Mouse (Mus musculus) erythroblast, embryonic 14.5 days (primary cell): ENCODE results near the gene Ica1. TPM values are rescaled to one million over a fixed set of nuclear protein-coding genes. Genes with fewer than 3 reads are reported as not detected.

Source experiments
- H3K27me3 ChIP-seq: 2 replicates; pipeline ENCODE4 v1.6.1; 2012; ENCODE audit warnings: inconsistent platforms; ENCODE audit not compliant: control insufficient read depth
- H3K36me3 ChIP-seq: 2 replicates; pipeline ENCODE4 v1.6.1; 2012; ENCODE audit warnings: mild to moderate bottlenecking, inconsistent platforms; ENCODE audit not compliant: control insufficient read depth
- H3K4me1 ChIP-seq: 2 replicates; pipeline ENCODE4 v1.6.1; 2012; ENCODE audit warnings: inconsistent platforms; ENCODE audit not compliant: control insufficient read depth
- H3K4me3 ChIP-seq: replicated peaks from 2 replicates; pipeline ENCODE3; 2012; ENCODE audit warnings: moderate library complexity, mild to moderate bottlenecking, inconsistent platforms
- H3K9me3 ChIP-seq: 2 replicates; pipeline ENCODE4 v1.6.1; 2012; ENCODE audit warnings: low read length, inconsistent platforms, mixed read lengths; ENCODE audit not compliant: control insufficient read depth
- GATA1 ChIP-seq: IDR thresholded peaks from 2 replicates; pipeline ENCODE4 v1.6.1; 2012; ENCODE audit warnings: low read length, inconsistent platforms, mixed read lengths
- TAL1 ChIP-seq: IDR thresholded peaks from 3 replicates; pipeline ENCODE4 v1.6.1; 2012; ENCODE audit warnings: low read length, inconsistent platforms, mixed read lengths
- polyA plus RNA-seq: library from polyadenylated mRNA; stranded (reverse); fragments of >175 nt; gene quantifications from 2 replicates; pipeline ENCODE4 v1.2.3, GENCODE M21; 2012

Gene Ica1
- polyA plus RNA-seq = 0.15 and 0.36 TPM in 2 replicates

DNA sequence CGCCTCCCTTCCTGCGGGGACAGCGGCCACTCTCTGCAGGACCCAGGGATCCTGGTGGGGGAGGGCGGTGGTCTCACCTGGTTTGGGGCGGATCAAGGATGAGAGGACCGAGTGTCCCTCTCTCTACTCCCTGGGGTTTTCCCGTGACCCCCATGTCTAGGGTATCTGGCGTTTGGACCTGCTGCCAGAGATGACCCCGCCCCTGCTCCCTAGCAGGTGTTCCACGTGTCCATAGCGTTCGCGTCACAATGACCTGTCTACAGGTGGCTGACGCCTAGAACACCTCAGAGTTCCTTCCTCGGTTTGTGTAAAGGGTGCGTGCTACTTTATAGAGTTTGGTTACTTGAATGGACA, at the start of gene Ica1:
Gene Ica1 (minus strand): TSS at position 193 of the 354 bp plus-strand sequence.
- H3K27me3 ChIP-seq = peaks cover 41% of the 10 kb centered on the region
- no peaks in the 10 kb centered on the region for H3K9me3 ChIP-seq
- H3K4me1 ChIP-seq = no peaks in the 10 kb centered on the region; the same call in 1 of the 2 replicates
- no peaks in the 10 kb centered on the region for H3K36me3 ChIP-seq
- TF ChIP-seq TAL1 (no peak), GATA1 (no peak)
- peak within 1 kb of the TSS; percentile 42 for H3K4me3 ChIP-seq

DNA sequence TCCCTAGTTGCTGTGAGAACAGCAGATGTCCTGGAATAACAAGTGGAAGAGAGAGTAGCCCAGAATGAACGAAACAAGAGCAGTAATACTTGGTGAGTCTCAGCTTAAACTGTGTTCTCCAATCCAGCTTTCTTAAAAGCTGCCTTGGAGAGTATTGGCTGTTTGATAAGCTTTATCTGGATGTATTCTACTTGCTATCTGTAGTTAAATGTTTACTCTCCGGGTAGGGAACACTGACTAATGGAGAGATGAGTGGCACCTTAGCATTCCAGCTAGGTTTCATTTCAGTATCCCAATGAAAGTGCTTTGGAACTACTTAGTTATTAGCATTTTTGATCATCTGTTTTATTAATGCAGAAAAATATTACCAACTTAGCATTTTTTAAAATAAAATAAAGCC, 41.6 kb upstream of the Ica1 start:
- H3K36me3 ChIP-seq = no peaks in the 10 kb centered on the region
- H3K4me1 ChIP-seq = no peaks in the 10 kb centered on the region
- H3K4me3 ChIP-seq = no peak overlapping the region
- no peaks in the 10 kb centered on the region for H3K27me3 ChIP-seq
- no peak for TF ChIP-seq GATA1
- no peak for TF ChIP-seq TAL1
- no peaks in the 10 kb centered on the region for H3K9me3 ChIP-seq

DNA sequence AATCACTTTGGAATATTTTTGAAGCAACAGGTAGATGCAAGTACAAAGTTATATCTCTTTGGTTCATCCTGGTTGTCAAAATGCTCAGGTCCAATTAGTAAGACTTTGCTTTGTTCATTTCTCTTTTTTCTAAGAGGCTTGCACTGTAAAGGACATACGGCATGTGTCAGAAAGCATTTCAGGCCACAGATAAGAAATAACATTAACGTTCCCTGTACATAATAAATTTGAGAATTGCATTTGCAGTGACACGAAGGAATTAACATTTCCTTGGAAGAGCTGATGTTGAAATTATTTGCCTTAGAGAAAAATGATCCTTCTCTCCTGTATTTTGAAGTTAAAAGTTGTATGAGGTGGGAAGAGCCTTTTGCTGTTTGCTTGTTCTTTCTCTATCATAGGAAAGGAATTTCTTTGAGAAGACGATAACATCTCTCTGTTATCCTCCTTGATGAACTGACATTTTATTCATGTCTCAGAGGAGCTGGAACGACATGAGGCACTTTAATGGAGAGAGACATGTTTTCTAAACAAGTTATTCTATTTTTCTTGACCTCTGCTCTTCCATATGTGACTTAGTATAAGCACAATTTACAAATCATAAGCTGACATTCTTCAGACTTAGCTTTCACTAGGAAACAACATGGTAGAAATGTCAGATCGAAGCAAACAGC, 36.2 kb upstream of the Ica1 start:
- no peaks in the 10 kb centered on the region for H3K36me3 ChIP-seq
- no peaks in the 10 kb centered on the region for H3K9me3 ChIP-seq
- H3K27me3 ChIP-seq = no peaks in the 10 kb centered on the region
- no peaks in the 10 kb centered on the region for H3K4me1 ChIP-seq
- TF ChIP-seq GATA1 (no peak), TAL1 (no peak)
- no peak overlapping the region for H3K4me3 ChIP-seq

DNA sequence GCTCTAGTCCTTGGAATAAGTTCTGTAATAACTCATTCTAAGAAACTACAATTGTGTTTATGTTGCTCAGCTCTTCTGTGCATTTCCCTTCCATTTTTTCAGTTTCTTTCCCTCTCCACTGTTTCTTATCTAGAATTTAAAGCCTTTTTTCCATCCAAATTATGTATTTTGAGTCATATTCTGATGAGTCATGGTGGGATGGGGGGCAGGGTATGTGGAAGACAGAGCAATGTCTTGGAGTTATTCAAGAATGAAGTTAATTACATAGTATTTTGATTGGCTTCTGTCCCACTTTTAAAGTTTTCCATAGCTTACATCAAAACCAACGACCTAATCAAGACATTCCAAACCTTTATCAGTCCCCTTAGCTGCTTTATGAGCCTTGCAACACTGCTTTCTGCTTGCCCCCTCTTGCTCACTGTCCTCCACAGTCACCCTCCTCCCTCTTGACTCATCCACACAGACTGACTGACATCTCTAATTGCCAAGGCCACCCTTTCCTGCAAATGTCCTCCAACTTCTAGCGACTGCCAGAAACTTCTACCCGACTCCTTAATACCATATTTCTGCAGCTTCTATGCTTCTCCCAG, 24.4 kb upstream of the Ica1 start:
- TF ChIP-seq TAL1 (no peak), GATA1 (no peak)
- no peaks in the 10 kb centered on the region for H3K36me3 ChIP-seq
- no peaks in the 10 kb centered on the region for H3K9me3 ChIP-seq
- no peaks in the 10 kb centered on the region for H3K4me1 ChIP-seq
- no peak overlapping the region for H3K4me3 ChIP-seq
- H3K27me3 ChIP-seq = no peaks in the 10 kb centered on the region

DNA sequence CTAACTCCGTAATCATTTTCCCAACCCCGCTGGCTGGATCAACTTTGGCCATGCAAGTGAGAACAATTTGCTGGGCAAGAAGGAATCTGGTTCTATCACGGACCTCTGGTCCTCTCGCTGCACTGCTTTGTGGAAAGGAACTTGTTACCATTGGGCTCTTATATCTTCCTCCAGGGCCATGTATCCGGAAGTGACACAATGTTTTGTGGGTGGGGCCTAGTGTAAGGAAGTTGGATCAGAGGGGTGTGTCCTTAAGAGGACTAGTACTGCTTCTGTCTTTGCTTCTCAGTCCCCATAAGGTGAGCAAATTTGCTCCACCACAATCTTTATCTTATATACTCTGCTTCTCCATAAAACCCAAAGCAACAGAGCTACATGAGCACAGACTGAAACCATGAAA, 14.1 kb upstream of the Ica1 start:
- H3K4me3 ChIP-seq = no peak overlapping the region

DNA sequence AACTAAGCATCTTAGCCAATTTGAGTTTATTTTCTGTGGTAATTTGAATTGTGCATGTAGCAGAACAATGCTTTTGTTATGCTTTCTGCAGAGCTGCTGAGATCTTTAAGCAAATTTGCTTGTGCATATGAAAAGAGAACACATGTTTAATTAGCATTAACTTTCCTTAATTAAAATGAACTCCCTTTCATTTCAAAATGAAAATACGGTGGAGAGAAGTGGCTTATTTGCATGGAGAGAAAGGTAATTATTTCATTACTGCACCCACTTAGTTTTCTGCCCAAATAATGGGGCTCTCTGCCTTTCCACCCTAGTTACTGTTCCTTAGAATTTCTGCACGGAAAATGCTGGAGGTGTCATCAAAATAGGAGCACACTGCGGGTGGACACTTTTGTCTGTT, 13.5 kb upstream of the Ica1 start:
- no peaks in the 10 kb centered on the region for H3K27me3 ChIP-seq
- no peaks in the 10 kb centered on the region for H3K4me1 ChIP-seq
- H3K36me3 ChIP-seq = no peaks in the 10 kb centered on the region
- no peaks in the 10 kb centered on the region for H3K9me3 ChIP-seq
- no peak overlapping the region for H3K4me3 ChIP-seq
- TF ChIP-seq TAL1 (no peak), GATA1 (no peak)

More for the DNA sequence above, 14.1 kb upstream of the Ica1 start:
- Histone ChIP-seq H3K4me1 (no peaks in the 10 kb centered on the region), H3K36me3 (no peaks in the 10 kb centered on the region), H3K27me3 (no peaks in the 10 kb centered on the region), H3K9me3 (no peaks in the 10 kb centered on the region)
- TF ChIP-seq GATA1 = no peak
- TF ChIP-seq TAL1 = no peak

DNA sequence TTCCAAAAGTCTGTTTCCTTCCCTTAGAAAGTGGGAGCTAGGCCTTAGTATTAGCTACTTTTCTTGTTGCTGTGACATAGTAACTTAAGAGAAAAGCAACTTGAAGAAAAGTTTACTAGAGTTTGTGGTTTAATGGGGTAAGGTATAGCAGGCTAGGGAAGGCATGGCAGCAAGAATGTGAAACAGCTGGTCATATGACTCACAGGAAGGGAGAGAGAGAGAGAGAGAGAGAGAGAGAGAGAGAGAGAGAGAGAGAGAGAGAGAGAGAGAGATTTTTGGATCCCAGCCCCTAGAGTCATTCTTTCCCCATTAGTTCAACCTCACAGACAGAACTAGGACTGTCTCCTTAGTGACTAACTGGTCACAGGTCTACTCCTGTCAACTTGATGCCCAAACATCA, 2.3 kb upstream of the Ica1 start:
- TF ChIP-seq TAL1 (no peak), GATA1 (no peak)
- no peak overlapping the region for H3K4me3 ChIP-seq
- no peaks in the 10 kb centered on the region for H3K36me3 ChIP-seq
- no peaks in the 10 kb centered on the region for H3K9me3 ChIP-seq
- no peaks in the 10 kb centered on the region; the same call in 1 of the 2 replicates for H3K4me1 ChIP-seq
- peaks cover 39% of the 10 kb centered on the region for H3K27me3 ChIP-seq

DNA sequence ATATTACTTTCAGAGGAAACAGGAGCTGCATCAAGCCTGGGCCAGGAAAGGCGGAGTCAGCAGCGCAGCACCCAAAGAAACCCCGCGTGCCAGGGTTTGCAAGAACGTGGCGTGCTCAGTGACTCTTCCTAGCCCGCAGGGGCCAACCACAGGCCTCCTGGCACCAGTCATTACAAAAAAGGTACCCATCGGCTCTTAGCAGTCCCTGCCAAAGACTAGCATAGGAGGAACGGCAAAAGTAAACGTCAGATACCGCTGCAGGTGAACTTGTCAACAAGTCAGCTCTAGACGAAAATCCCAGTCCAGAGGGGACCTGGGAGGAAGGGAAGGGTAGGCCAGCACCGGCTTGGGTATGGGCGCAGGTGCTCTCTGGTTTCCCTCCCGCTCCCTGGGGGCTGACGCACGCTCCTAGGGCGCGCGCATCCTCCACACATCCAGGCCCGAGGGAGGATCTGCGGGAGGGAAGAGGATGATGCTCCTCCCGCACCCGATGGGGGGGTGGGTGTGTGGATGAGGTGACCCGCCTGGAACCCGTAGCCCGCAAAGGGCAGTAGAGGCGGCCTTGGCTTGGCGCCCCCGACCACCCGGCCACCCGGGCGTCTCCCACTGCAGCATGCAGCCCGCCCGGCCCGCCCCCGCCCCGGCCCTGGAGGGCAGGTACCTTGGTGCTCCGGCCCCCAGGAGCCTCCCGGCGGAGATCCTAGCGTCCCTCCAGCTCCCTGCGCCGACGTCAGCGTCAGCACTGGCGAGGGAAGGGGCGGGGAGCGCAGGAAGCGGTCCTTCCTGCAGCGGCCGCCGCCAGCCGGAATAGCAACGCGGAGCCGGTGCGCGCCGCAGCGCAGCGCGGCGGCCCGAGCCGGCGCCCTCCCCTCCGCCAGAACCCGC, 635 bp downstream of the Ica1 start:
- Histone ChIP-seq H3K4me1 (no peaks in the 10 kb centered on the region; the same call in 1 of the 2 replicates), H3K36me3 (no peaks in the 10 kb centered on the region), H3K4me3 (peak overlapping the region; percentile 42), H3K9me3 (no peaks in the 10 kb centered on the region), H3K27me3 (peaks cover 41% of the 10 kb centered on the region)
- TF ChIP-seq GATA1 = no peak
- TF ChIP-seq TAL1 = no peak

DNA sequence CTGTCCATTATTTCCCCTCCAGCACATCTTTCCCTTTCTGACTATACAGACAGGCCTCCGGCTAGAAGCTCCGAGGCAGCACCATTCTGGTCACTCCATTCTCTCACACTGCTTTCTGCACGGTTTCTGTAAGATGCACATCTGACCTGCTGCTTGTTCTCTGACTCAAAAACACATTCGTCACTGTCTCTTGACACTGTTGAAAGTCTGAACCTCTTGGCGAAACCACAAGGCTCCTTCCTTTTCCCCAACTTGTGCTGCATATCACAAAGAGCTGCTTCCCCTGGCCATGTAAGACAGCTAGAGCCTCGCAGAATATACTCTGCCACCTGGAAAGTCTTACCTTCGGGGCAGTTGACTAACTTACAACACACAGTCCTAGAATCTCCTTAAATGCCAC, 6.7 kb downstream of the Ica1 start:
- no peak for TF ChIP-seq TAL1
- TF ChIP-seq GATA1 = no peak
- H3K27me3 ChIP-seq = peaks cover 20% of the 10 kb centered on the region
- no peak overlapping the region for H3K4me3 ChIP-seq
- peaks cover 8% of the 10 kb centered on the region for H3K4me1 ChIP-seq
- no peaks in the 10 kb centered on the region for H3K36me3 ChIP-seq
- no peaks in the 10 kb centered on the region for H3K9me3 ChIP-seq
